Mouse (Mus musculus) CD4-positive helper T cell, adult 2 months (primary cell): ENCODE results near the gene Prkar1b.
A peak's percentile ranks its signal among the peaks of the same experiment; 100 is the strongest.

Experiments used
- DNase-seq: peaks from one replicate; pipeline ENCODE4 v3.0.0-alpha.2; 2012; ENCODE audit warnings: low read depth, missing footprints, low spot score

The Prkar1b gene

DNA sequence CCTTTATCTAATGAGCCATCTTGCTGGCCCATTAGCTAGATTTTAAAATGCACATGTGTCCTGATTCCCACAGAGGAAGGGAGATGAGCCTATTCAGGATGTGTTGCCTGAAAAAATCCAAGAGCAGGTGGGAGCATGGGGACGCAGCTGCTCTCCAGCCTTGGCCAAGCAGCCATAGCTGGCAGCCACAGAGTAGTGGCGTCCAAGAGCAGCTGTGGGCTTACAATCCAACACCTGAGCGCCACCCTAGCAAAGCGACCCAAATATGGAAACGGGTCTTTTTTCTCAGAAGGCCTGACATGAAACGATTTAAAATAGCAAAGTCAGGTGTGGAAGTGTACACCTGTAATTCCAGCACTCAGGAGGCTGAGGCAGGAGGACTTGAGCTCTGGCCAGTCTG, 145.2 kb downstream of the Prkar1b start:
- DNase-seq = no peak

DNA sequence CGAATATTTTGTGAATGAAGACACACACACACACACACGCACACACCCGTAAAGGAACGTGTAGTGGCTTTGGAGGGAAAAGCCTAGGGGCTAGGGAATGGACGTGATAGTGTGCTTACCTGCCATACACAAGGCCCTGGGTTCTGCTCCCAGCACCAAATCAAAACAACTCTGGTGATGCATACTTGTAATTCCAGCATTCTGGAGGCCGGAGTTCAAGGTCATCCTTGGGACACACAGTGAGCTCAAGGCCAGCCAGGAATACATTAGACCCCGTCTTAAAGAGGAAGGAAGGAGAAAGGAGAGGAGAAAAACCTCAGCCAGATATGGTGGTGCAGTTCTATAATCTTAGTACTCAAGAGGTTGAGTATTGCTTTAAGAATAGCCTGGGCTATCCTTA, 150.1 kb downstream of the Prkar1b start:
- no peak for DNase-seq

DNA sequence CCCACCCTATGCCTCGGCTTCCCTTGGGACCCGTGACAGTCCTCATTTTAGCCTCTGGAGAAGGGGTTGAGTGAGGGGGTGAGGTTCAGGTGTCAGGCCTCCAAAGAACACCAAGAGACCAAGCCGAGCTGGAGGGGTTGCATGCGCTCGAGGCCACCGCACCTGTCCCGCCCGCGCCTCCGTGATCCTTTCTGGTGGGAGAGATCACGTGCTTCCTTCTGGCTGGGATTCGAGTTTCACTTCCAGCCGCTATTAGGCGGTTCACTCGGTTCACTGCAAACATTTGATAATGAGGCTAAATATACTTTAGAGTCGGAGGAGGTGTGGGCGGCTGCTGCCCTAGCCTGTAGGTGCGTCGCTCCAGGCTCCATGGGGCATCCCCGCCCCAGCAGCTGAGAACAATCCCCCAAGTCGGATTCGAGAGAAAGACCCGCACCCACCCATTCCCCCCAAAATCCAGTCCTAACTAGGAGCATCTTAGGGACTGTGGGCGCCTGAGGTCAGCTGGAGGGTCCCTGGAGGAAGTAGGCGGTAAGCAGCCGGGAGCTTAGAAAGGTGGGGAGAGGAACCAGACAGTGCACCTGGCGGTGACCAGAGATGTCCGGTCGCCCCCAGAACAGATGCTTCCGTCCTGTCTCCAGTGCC, 151.7 kb downstream of the Prkar1b start:
- no peak for DNase-seq

DNA sequence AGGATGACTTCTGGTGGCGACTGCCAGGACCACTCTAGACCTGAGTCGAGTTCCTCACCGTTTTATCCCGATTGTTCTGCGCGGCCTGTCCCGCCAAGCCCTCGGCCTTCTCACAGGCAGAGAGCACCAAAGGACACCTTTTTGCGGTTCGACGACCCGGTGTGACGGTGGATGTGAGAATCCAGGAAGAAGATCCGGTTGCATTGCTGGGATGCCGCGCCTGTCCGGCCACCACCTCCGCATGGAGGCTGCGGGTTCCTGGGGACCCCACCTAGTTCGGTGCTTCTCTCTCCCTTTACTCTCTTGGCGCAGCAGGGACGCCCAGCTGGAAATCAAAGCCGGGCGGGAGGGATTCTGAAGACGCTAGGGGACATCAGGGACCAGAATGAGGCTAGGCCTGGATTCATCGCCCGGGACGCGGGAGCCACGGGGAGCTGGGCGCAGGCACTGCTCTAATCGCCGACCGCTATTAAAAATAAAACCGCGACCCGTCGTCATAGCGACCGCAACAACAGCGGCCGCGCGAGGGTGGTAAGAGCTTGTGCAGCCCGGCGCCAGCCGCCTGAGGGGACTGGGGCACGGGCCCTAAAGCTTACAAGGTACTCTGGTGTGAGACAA, 152.5 kb downstream of the Prkar1b start, which contains the start of gene Pdgfa:
TSS of gene Pdgfa (minus strand) at position 200 of the 618 bp plus-strand sequence.
- DNase-seq = no peak

DNA sequence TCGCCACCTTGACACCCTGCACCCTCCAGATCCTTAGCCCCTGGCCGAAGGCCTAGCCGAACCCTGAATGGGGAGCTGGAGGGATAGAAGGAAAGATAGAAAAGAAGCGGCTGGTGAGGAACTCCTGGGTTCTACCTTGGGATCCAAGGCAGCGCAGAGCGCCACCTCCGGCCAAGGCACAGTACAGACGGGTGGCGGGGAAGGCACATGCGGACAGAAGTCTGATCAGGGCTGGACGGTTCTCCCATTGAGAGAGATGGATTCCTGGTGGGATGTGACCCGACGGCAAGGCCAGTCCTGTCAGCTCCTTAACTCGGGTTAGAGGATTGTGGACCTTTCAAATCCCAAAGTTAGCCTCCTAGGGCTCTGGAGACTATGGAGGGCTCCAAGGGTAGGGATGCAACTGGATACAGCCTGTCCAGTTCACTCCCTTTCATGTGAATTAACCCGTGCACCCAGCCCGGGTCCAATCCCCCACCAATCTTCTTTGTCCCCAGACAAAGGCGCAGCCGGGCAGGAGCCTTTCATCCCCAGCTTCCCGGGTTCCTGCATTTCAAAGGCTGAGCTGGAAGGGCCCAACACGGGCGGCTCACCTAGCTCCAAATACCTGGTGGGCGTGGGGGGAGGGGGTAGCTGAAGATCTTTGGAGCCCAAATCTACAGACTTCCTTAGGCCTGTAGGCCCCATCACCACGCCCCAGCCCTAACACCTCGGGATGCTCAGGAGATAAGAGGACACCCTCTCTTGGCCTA, 153.3 kb downstream of the Prkar1b start:
- DNase-seq = no peak

DNA sequence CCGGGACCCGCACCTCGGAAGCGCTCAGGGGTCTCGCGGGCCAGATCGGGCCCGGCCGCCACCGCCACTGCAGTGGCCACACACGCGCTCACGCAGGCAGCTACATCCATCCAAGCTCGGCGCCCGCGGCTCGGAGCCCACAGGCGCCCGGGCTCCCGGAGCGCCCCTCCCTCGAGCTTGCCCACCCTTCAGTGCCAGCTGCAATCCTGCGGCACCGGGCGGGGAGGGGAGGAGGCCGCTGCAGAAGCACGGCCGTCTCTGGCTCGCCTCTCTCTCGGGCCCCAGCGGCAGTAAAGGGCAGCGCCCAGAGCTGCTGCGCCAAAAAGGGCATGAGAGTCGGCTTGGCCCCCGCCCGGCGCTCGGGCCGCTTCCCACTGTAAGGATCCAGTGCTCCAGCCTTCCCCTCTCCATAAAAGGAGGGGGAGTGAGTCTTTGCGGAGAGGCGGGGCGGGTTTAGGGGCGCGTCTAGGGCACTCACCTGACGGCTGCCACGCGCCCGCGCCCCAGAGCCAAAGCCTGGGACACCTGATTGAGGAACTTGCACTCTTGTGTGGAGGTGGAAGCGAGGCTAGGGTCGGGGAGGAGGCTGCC, 154.0 kb downstream of the Prkar1b start:
- DNase-seq = no peak

DNA sequence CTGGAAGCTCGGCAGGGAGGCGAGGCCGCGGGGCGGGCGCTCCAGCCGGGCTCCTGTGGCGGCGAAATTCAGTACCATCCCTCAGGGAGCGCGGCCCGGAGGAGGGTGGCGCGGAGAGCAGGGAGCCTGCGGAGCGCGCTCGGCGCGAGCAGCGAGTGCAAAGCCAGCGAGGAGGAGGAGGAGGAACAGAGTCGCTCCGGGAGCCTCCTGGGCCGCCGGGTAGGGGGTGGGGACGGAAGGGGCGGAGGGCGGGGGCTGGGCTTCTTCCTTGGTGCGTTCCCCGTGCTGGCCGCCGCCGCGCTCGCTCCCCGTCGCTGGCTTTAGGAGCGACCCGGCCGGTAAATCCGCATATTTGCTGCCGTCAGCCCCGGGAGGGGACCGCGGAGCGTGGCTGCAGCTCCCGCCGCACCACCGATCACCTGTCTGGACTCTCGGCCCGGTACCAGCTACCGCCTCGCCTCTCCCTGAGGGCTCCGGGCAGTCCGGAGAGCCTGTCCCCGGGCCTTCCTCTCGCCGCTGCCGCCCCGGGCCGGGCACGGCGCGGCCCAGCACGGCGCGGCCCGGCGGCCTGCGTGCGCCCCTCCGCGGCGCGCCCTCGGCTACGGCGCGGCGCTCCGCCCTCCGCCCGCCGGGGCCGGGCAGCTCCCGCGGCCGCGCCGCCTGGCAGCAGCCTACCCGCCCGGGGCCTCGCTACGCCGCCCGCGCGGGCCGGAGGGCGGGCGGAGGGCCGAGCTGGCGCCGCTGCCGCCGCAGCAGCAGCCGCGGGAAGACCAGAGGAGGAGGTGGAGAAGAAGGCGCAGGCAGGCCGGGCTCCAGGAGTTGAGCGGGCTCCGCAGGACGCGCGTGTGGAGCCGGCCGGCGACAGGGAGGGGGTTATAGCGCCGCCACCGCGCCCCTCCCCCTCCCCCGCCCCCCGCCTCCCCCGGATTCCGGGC, 154.7 kb downstream of the Prkar1b start:
- no peak for DNase-seq

DNA sequence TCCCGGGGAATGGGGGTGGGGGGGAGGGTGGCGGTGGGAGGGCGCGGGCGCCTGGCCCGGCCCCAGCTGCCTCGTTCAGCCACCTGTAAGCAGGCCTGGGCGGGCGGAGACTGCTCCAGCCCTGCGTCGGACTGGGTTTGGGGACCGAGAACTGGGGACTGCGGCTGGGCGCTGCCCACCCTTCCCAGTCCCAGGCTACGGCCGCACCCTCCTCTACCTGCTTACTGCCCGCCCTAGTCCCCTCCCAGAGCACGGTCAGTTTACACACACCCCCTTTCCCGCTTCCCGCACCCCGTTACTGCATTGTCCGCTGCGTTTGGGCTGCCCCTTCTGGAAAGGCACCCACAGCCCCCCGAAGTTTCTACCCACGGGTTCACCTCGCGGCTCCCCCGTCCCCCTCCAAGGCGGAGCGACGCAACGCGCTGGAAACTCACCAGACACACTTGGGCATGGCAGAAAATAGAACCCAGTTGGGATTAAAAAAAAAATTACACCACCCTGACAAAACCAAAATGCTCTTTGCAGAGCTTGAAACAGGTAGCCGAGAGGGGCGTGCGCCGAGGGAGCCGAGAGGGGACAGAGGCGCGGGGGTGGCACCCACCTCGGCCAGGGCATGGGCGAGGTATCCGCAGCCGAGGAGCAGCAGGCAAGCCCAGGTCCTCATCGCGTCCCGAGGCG, 155.6 kb downstream of the Prkar1b start:
- peak; percentile 7 for DNase-seq

DNA sequence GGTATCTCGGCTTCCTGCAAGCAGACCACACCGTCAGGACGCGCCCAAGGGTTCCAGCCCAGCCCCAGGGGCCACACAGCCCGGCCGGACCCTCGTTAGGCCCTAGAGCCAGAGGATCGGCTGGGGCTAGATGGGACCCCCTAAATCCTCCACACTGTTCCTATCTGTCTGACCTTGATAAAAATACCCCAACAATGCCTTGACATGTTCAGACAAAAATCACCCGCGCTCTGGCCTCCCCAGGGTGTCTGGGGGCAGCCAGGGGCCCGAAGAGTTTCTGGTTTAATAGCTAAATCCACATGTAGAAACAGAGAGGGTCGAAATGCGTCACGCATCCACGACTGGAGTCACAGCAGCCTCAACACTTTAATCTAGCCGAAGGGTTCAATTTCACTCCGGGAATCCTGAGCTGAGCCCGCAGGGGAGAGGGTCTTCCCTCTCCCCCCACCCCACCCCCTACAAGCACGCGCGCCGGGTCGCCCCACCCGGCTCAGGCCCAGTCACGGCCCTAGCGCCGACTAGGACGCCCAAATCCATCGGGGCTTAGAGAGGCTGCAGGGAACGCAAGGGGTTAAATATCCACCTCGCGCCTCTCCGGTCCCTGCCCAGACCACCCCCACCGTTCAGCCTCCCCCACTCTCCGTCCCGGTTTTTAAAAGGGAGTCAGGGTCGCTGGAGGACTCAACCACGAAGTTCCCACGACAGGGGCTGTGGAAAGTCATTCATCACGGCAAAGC, 156.3 kb downstream of the Prkar1b start:
- no peak for DNase-seq

DNA sequence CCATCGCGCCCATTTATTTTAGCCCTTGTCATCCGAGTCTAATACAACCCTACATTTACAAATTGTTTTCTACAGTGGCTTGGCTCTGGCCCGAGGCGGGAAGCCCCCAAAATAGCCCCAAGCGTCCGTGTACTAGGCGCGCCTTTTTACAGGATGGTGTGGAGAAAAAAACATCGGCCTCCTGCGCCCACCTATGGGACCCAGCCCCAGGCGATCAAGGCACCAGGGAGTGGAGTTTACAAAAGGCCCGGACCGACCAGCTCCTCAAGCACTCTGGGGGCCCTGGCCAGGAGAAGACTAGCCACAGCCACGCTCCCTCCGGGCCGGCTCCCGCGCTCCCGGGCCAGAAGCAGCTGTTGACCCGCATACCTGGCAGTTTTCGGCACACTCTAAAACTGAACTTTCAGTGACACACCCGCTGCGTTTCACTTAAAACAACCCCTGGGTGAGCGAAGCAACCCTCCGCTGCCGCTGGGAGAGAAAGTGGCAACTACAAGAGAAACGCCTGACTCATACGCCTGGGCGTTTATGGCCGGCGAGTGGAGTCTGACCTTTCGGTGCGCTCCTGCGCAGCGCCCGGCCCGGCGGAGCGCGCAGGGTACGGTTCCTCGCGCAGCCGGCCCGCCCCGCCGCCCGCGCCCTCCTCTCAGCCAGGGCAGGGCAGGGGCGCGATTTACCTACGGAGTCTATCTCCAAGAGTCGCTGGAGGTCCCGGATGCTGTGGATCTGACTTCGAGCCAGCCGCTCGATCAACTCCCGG, 157.0 kb downstream of the Prkar1b start:
- no peak for DNase-seq

DNA sequence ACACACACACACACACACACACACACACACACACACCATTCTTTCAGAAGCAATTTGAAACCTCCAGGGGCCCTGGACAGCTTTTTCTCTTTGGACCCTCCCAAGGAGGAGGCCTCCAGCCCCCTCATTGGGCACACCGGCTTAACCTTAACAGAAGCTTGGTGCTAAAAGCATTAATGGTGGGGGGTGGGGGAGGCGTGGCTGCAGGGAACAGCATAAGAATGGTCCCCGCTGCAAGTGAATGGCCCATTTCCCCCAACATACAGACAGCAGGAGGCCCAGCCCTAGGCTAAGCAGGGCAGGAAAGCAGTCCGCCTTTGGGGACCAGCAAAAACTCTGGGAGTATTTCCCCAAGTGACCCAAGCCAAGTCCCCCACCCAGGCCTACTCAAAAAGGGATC, 158.1 kb downstream of the Prkar1b start:
- no peak for DNase-seq

DNA sequence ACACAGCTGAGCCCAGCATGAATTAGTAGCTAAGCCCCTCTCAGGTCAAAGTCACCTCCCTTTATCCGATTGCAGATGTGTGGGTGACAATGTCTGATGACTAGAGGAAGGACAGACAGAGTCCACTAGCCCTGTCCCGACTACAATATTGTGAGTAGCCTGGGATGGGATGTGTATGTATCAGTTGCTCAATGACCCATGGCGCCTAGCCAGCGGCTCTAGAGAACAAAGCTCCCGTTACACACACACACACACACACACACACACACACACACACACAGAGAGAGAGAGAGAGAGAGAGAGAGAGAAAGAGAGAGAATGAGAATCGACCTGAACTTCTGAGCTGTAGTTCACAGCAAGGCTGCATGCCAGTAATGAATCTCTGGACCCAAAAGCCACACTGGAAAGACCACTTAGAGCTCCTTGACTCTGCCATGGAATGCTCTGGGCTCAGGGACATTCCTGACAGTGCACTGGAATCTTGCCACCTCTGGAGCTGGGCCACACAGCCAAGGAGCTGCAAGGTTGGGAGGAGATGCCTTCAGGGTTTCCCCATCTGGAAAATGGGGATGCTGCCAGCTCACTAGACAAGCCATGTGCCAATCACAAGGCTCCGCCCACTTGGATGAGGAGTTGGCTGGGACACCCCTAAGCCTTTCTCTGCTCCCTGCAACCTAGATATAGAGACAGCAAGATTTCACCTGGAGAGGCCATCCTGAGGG, 159.0 kb downstream of the Prkar1b start:
- no peak for DNase-seq

DNA sequence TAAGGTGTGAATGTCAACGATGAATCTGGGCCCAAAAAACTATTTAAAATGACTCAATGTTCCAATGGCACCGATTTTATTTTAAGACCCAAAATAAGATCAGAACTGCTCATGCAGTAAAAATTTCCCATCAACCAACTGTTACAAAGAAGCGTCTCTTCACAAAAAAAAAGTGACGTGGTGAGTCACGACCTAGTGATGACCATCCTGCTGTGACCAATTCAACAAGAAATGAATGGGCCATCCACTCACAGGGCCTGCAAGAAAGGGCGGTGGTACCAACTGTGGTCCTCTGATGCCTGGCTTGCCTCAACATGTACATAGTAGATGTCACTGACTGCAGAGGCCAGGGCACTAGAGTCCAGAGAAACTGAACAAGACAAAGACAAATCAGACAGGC, 160.2 kb downstream of the Prkar1b start:
- no peak for DNase-seq

DNA sequence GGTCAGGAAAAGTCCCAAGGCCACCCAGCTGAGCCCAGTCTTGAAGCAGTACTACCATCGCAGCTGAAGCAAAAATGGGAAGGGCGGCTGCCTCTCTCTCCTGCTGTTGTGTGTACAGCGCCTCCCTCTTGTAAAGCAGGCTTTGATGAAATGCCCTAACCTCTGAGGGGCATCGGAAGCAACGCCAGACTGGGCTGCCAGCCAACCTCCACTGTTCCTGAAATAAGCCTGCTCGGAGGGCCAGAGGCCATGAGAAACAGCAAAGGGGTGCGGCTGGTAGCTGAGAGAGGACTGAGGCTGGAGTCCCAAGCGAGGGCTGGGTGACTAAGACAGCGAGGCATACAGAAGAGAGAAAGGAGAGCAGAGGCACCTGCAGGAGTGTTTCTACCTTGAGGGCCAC, 161.0 kb downstream of the Prkar1b start:
- DNase-seq = no peak

DNA sequence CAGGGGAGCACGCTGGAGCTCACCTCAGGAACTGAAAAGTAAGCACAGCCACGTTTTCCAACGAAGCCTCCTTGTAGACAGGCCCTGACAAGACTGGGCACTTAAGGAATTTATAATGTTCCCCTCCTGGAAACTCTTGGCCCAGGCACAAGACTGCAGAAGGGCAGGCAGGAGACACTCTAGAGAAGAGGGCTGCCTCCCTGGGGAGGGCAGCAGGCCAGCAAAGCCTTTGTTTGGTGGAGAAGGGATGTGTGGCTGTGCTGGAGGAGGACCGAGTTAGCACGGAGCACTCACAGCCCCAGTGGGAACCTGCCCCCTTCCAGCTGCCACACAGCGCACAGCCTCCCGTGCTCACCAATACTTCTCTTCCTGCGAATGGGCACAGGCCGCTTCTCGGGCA, 161.8 kb downstream of the Prkar1b start:
- DNase-seq = no peak

DNA sequence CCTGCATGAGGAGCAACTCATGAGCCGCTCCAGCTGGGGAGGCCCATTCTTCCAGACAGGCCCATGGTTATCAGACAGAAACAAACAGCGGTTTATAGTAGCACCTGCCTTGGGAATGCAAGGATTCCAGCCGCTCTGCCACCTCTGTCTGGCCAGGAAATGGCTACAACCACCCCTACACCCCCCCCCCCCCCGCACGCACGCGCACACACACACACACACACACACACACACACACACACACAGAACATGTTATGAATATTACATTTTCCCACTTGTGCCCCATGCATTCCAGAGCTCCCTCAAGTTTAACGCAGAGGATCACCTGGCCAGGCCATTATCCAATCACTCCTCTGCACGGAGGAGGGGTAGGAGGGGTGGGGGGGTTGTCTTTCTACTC, 167.9 kb downstream of the Prkar1b start:
- DNase-seq = no peak

DNA sequence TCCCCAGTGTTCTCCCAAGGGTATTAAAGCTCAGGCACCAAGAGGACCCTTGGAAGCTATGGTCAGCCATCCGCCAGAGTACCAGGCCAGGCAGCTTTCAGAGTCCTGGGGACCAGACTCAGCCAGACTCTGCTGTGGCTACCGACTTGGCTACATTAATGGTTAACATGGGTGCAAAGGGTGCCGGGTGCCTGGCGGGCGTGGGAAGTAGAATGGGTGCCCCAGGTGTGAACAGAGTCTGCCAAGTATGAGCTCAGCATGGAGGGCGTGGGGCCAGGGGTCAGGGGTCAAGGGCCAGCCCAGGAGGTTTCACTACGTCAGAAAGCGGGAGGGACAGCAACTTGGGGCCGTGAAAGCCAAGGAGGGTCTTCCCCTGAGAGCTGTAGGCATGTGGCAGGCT, 169.2 kb downstream of the Prkar1b start:
- no peak for DNase-seq

DNA sequence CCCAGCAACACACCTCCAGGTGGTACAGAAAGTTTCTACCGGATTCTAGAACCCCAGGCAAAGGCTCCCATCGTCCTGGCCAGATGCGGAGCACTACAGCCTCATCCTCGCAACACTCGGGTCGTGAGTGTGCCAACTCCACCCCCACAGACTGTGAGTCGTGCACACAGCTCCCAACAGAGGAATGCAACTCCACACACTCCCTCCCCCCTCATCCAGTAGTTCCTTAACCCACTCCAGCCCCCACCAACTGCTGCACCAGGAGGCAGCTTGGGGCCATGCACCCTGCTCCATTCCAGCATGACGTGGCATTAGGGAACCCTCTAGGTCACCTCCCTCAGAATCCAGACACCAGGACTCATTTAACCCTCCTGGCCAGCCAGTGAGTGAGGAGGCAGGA, 170.0 kb downstream of the Prkar1b start:
- DNase-seq = no peak

DNA sequence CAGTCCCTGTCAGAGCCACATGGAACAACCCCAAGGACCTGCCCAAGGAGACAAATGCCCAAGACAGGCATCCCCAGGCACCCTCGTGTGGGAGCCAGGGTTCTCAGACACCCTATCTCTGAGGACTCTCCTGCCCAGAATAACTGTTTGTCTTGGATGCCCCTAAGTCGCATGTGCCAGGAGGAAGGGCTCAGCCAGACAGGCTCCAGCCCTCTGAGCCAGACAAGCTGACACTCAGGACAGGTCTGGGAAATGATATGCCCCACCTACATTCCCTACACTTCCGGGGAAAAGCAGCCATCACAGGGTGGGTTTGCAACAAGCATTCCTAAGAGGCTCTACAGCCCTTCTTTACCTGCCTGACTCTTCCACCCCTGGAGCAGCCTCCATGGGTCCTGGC, 172.0 kb downstream of the Prkar1b start:
- no peak for DNase-seq
